Mouse (Mus musculus) embryonic stem cell, embryonic (primary cell): ENCODE results near the gene Ssbp2.

Source experiments
- CTCF ChIA-PET, 4 experiments: fragments of 300-600 bp in 2 of 4; fragments of 350-600 bp in 2 of 4; sonication (Branson Sonifier 250); formaldehyde crosslinking; loops; one replicate each; lab custom pipeline; 2022; ENCODE audit warnings: inconsistent platforms in 2 of 4; lab: Charles Lee
- POLR2A ChIA-PET, 4 experiments: fragments of 300-600 bp in 2 of 4; fragments of 350-600 bp in 2 of 4; sonication (Branson Sonifier 250); formaldehyde crosslinking; loops; one replicate each; lab custom pipeline; 2022; ENCODE audit warnings: antibody characterized with exemption in 4 of 4, inconsistent platforms in 1 of 4; lab: Charles Lee

Gene Ssbp2

DNA sequence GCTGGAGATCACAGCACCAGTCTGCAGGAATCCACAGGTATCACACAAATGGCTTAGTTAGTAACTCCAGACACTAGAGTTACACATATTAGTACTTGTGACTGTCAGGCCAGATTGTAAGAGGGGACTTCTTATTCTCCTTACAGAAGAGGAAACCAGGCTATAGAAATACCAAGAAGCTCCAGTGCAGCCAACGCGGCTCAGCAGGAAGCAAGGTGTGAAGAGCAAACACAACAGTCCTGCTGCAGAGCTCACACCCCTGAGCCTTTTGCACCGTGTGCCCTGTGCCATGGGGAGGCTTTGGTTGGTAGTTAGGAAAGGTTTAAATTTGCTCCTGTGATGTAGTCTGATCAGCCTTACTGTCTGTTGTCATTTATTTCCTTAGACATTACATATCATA, 37.0 kb downstream of the Ssbp2 start:
- POLR2A ChIA-PET = interaction anchor here in 1 of 4 experiments (0.9 kb wide), 1 partner anchor 341 kb away, joined by 3 read pairs; no protein-coding TSS in a partner anchor
- CTCF ChIA-PET = no interaction called here

DNA sequence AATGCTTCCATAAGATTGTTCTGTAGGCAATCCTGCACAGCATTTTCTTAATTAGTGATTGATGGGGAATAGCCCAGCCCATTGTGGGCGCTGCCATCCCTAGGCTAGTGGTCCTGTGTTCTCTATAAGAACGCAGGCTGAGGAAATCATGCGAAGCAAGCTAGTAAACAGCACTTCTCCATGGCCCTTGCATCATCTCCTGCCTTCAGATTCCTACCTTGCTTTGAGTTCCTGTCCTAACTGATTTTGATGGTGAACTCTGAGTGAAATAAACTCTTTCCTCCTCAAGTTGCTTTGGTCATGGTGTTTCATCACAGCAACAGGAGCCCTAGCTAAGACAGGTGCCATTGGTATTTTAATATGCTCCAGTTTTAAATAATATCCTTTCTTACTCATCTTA, 41.7 kb downstream of the Ssbp2 start:
- ChIA-PET CTCF (no interaction called here), POLR2A (no interaction called here)

DNA sequence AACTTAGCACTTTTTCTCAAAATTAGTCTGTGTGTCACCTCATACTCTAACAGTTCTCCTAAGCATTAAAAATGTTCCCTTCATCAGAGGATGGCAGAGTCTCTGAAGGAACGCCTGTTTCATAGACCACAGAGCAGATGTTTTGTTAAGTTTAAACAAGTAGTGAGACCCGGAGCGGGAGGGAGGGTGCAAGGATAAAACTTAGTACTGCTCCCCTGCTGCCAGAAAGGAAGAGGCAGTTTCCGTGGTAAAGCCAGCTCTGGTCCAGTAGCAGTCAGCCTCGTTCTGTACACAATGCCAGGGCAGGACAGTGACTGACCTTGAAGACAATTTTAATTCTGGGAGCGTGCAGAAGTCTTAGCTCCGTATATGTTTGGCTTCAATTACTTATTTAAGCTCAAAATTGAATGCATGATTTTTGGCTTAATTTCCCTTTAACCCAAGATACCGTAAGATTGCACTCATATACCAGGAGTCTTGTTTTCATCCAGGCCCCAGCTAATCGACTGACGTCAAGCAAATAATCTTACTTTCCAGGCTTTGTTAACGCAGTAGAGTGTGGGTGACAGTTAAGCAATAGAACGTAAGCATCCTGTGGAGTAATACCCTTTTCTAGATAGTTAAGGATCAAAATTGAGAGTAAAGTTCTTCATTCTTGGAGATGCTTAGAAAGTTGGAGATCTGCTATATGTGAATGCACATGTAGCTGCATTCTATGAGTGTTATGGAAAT, 42.7 kb downstream of the Ssbp2 start:
- ChIA-PET CTCF (no interaction called here), POLR2A (no interaction called here)

DNA sequence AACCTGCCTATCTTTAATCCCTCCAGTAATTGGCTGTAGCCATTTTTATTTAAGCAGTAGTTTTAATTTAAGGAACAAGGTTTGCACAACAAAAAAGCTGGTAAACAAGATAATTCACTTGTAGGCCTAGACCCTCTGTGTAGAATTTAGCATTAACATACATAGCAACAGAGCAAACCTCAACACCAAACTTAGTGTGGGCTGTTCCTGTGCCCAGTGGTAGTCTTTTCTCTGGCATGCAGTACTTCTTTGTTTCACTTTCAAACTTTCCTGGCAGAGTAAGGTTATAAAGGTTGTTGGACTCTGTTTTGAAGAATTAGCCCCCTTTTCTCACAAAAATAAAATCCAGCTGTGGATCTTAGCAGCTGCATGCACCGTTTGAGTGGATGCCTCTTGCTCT, 48.9 kb downstream of the Ssbp2 start:
- ChIA-PET POLR2A (no interaction called here), CTCF (no interaction called here)

DNA sequence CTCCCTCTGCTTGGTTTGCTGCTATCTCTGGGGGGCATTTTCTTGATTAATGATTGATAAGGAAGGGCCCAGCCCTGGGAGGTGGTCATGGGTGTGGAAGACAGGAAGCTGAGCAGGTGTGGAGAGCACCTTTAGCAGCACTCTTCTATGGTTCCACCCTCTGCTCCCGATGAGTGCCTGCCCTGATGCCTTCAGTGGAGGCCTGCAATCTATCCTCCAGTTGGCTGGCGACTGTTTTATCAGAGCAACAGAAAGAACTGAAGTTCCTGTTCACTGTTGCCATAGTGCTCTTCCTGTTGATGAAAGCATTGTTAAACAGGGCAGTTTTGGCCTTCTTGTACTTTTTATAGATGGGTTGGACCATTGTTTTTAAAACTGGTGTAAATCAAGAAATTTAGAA, 49.4 kb downstream of the Ssbp2 start:
- ChIA-PET CTCF (no interaction called here), POLR2A (no interaction called here)

DNA sequence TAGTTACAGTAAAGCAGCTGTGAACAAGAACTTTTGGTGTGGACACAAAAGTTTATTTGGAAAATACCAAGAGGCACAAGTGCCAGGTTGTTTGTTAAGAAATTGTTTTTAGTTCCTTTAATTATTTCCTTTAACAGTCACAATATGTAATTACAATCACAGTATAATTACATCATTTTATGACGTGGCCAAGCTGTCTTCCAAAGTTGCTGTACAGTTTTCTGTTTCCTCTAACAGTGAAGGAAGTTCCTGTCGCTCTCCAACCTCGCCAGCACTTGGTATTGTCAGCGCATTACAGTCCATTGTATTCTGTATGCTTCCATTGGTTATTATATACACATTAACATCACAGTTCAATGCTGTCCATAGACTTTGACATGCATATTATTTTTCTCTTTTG, 54.9 kb downstream of the Ssbp2 start:
- CTCF ChIA-PET = no interaction called here
- POLR2A ChIA-PET = interaction anchor here in 2 of 4 experiments (0.5 to 0.9 kb wide), 3 partner anchors 52 to 530 kb away, joined by 4 to 5 read pairs (median 4); no protein-coding TSS in a partner anchor

DNA sequence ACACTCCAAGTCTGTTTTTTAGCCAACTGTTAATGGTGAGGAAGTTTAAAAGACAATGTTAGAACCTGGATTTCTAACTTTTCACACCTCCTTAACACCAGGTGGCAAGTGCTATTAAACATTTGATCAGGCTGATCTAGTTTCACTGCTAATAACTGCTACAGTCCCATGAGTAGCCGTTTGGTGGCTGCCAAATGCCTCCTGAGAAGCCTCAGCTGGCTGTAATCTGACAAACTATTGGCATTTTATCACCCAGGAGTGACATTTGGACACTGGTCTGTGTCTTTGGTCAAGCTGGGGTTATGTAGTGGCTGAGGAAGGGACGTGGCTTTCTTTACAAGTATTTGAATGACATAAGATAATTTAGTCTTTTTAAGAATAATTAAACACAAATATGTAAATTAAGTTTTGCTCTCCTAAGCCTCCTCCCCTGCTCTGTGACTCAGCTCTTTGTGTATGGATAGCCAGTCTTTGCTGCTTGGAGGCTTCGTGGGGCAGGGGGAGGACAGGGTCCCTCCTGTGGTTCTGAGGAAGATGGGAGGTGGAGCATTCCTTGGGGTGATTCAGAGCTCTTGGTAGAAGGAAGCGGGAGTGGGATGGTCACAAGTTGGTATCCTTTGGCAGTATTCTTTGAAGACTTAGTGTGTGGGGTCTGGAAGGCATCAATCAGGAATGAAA, 60.1 kb downstream of the Ssbp2 start:
- CTCF ChIA-PET = no interaction called here
- POLR2A ChIA-PET = no interaction called here

DNA sequence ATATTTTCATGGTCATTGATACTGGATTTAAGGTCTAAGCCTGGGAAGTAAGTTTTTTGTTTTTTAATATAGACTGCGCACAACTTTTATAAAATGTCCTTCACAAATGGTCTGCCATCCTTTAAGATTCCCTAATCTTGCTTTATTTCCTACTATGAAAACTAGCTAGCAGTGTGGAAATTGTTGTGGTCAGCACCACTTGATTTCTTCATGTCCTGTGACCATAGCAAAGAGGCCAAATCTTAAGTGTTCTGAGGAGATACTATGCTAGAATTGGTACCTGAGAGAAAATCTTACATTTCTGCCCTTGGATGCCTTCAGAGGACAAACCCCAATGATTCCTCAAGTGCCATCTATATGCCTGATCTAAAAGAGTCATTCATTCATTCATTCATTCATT, 60.9 kb downstream of the Ssbp2 start:
- ChIA-PET POLR2A (no interaction called here), CTCF (no interaction called here)

DNA sequence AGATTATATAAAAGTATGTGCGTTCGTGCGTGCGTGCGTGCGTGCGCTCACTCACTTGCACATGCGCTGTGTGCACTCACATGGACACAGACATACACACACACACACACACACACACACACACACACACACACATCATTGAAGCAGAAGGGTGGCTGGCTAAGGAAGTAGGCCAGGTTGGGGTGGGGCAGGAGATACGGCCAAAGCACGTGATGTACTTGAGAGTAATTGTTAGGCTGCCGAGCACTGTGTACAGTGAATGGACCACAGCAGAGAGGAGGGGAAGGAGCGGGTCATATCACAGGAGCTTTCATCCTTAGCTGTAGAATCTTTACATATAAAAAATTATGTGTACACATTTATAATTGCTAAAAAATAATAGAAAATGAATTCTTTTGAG, 66.0 kb downstream of the Ssbp2 start:
- POLR2A ChIA-PET = no interaction called here
- CTCF ChIA-PET = no interaction called here

DNA sequence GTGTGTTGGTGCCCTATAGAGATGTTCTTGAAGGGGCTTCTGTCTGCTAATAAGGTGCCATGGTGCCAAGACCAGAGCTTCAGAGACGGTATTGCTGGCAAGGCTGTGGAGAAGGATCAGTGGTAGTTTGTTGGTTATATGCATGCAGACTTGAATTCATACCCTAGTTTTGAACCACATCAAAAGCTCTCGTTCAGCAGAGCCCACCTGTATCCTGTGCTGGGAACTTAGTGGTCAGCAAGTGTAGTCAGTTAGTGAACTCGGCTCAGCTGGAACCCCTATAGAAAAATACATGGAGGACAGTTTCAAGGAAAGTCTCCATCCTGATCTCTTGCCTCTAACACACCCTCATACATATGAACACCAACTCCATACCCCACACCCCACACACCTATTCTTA, 69.7 kb downstream of the Ssbp2 start:
- CTCF ChIA-PET = no interaction called here
- POLR2A ChIA-PET = no interaction called here

DNA sequence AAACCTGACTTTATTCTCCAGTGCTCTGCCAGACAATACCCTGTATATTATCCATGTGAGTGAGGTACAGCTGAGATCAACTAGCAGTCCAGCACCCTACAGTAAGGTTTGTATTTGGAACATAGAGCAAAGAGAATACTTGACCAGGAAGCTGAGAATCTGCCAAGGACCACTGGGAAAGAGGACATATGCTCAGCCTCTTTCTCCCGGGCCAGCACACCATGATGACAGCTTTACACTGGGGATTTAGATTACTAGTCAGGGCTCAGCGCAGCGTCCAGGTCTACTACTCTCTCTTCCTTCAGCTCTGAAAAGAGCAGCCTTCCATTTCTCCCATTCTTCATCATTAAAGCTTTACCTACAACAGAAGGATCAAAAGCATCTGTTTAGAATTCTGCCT, 76.6 kb downstream of the Ssbp2 start:
- POLR2A ChIA-PET = interaction anchor here in 1 of 4 experiments (0.6 kb wide), 1 partner anchor 36 kb away, joined by 3 read pairs; no protein-coding TSS in a partner anchor
- CTCF ChIA-PET = no interaction called here

DNA sequence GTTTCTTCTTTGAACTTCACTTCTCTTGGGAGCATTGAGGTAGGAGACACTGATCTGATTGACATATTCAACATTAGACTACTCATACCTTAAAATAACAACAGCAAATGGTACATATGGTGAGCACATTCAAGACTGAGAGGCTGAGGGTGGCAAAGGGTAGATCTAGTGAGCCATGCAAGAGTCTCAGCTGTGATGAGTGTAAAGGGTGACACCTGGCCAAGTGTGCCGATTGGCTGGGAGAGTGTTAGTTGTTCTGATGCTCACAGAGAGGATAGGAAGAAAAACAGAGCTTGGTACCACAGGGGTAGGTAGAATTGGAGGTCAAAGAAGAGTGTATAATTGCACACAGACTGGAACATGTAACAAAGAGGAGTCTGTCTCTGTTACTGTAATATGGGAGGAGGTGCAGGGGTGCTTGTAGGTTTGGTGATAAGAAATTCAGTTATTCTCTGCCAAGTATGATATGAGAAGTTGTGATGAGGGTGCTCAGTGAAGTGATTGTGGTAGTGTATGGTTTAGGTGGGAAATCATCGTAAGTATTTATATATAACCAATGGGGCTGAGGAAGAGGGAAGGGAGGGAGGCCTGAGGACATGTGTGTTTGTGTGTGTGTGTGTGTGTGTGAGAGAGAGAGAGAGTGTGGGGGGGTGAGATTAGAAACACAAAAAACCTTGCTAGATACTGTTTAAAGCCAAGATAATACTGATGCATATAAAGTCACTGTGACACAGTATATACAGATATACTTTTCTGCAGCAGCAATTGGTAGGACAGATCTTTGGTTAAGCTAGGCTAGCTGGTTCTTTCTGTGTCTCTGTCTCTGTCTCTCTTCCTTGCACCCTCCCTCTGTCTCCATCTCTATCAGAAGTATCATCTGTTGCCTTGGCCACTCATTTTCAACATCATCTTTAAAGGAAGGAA, 80.3 kb downstream of the Ssbp2 start:
- ChIA-PET POLR2A (no interaction called here), CTCF (no interaction called here)

DNA sequence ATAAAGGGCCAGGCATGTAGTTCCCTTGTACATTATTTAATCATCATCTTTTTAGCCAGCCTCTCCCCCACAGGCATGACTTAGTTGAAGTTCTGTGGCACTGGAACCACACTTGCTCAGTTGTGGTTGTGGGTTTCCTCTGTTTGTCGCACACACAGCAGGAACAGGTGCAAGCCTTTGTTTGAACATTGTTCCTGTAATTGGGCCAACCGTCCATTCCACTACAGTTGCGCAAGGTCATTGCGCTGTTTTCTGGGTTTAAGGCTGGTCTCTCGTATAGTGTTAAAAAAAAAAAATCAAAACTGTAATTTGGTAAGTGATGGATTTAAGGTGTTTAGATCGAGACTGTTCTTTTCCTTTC, 81.0 kb downstream of the Ssbp2 start:
- ChIA-PET POLR2A (no interaction called here), CTCF (no interaction called here)

DNA sequence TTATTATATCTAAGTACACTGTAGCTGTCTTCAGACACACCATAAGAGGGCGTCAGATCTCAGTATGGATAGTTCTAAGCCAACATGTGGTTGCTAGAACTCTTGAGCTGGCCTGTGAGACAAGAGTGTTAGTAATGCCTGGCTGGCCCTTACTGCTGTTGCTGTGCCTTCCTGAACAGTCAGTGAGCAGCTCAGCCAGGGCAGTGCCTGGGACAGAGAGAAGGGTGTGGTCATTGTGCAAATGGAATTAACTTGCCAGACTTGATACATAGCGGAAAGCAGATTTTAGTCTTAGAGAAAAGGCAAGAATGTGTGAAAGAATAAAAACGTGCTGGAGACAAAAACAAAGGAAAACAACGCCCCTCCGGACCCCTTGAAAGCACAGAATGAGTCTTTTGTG, 83.5 kb downstream of the Ssbp2 start:
- POLR2A ChIA-PET = no interaction called here
- CTCF ChIA-PET = no interaction called here

DNA sequence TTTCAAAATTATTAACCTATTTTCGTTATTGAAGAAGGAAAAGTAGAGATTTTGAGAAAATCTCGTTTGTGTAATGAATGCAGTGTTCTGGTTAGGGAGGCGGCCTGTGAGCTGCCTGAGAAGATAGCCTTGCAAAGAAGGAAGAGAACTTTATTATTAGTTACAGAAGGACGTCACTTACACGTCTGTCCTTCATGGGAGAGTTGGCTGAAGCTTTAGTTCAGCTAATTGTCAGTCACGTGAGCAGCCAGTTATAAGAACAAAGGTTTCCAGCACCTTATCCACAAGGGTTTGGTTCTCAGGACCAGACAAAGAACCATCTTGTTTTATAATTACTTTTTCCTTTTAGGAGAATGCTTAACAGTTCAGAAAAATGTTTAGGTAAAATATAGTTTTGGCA, 104.0 kb downstream of the Ssbp2 start:
- ChIA-PET CTCF (no interaction called here), POLR2A (no interaction called here)

DNA sequence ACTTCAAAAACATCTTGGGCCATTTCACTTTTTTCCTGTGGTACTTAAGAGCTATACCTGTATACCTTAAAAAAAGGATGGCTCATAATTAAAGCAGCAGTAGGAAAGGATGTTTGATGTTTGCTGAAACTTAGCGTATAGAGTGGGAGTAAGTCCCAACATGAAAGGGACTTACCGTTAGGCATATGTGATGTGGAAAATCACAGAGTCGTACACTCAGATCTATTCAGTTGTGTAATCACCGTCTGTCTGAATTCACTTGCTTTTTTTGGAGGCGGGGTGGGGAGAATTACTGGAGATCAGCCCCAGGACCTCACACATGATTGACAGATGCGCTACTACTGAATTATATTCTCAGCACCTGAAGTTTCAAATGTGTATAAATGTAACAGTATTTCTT, 104.7 kb downstream of the Ssbp2 start:
- ChIA-PET CTCF (no interaction called here), POLR2A (no interaction called here)

DNA sequence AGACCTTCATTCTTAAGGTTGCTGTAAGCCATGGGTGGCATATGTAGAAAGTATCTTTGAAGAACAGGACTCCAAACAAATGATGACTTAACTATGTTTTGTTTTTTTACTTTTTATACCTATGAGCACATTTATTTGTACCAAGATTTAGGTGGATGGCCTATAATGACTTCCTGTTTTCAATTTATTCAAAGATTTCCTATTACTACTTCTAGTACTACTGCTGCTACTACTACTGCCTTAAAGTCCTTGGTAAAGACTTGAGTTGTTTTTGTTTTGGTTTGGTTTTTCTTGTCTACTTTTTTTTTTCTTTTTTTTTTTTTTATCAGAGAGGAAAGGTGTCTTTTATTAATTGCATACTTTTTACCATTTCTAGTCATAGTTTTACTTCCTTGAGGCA, 121.4 kb downstream of the Ssbp2 start:
- ChIA-PET CTCF (no interaction called here), POLR2A (no interaction called here)

DNA sequence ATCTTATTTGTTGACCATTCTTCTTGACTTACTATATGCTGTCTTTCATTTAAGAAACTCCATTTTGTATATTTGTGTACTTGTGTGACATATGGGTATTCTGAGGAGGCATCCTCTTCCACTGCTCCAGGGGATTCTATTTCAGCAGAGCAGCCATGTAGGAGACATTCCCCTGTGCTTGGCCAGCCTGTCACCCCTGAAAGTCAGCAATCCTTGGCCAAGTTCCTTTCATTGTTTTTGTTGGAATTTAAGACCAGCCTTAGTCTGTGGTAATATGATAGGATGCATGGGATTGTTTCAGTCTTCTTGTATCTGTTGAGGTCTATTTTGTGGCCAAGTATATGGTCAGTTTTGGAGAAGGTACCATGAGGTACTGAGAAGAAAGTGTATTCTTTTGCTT, 122.1 kb downstream of the Ssbp2 start:
- CTCF ChIA-PET = no interaction called here
- POLR2A ChIA-PET = no interaction called here

DNA sequence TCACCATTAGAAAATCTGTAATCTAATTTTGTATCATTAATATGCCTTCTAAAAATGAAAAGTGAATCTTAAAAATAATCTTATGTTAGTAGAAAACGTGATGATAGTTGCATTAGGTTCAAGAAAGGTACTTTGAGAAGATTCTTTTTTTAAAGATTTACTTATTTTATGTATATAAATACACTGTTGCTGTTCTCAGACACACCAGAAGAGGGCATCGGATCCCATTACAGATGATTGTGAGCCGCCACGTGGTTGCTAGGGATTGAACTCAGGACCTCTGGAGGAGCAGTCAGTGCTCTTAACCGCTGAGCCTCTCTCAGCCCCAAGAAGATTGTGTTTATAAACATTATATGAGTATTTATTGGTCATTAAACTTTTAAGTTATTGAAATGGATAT, 126.3 kb downstream of the Ssbp2 start:
- ChIA-PET POLR2A (no interaction called here), CTCF (no interaction called here)

DNA sequence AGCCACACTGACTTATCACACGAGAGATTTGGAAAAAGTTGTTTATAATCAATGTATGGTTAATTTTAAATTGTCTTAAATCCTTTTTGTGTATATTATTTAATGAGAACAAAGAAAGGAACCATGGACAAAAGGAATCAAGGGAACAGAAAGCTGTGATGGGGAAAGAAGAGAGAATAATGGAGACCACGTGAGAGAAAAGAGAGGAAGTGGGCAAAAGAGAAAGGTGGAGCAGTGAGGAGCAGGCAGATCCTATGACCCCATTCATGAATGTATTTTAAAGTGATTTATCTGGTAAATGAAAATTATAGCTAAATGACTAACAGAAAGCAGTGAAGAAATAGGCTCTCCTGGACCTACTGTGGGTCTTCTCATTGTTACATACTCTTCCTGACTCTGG, 128.4 kb downstream of the Ssbp2 start:
- ChIA-PET CTCF (no interaction called here), POLR2A (no interaction called here)
